Mouse (Mus musculus) embryonic facial prominence, embryonic 12.5 days (tissue): ENCODE data around the gene Lrrc8d. TPM values are rescaled to one million over a fixed set of nuclear protein-coding genes. Genes with fewer than 3 reads are reported as not detected.

Experiments used
- ATAC-seq: fragments of 200-750 bp; cut with Nextera tagmentation; 2 replicates; pipeline ENCODE4 v1.8.0; 2017; ENCODE audit not compliant: insufficient number of reproducible peaks, insufficient read depth, low FRiP score, low TSS enrichment
- H3K27ac ChIP-seq: fragments of 300-500 bp; sonication (generic); 2 replicates; pipeline ENCODE4 v1.5.1; 2016; ENCODE audit warnings: mild to moderate bottlenecking
- H3K27me3 ChIP-seq: fragments of 300-500 bp; sonication (generic); 2 replicates; pipeline ENCODE4 v1.6.1; 2016; ENCODE audit warnings: mild to moderate bottlenecking, moderate library complexity
- H3K36me3 ChIP-seq: fragments of 300-500 bp; sonication (generic); 2 replicates; pipeline ENCODE4 v1.6.1; 2016; ENCODE audit warnings: mild to moderate bottlenecking
- H3K4me1 ChIP-seq: fragments of 300-500 bp; sonication (generic); 2 replicates; pipeline ENCODE4 v1.6.1; 2016
- H3K4me2 ChIP-seq: fragments of 300-500 bp; sonication (generic); replicated peaks from 2 replicates; pipeline ENCODE4 v1.6.1; 2016; ENCODE audit warnings: mild to moderate bottlenecking, moderate library complexity
- H3K4me3 ChIP-seq: fragments of 300-500 bp; sonication (generic); 2 replicates; pipeline ENCODE4 v1.5.1; 2016; ENCODE audit warnings: mild to moderate bottlenecking
- H3K9ac ChIP-seq: fragments of 300-500 bp; sonication (generic); 2 replicates; pipeline ENCODE4 v1.6.1; 2016; ENCODE audit warnings: mild to moderate bottlenecking, moderate library complexity
- H3K9me3 ChIP-seq: fragments of 300-500 bp; sonication (generic); 2 replicates; pipeline ENCODE4 v1.6.1; 2016; ENCODE audit warnings: mild to moderate bottlenecking, moderate library complexity
- WGBS: fragments of 180-500 bp; shearing (Covaris S2); methylation state at CpG from one replicate; pipeline ENCODE4 v1.1.7; 2016; 5-methylcytosine and 5-hydroxymethylcytosine counted together
- polyA plus RNA-seq: library from polyadenylated mRNA; unstranded; fragments of >200 nt; fragmentation: Nextera tagmentation; extraction: Ambion mirVana; gene quantifications from 2 replicates; pipeline ENCODE4 v1.2.1, GENCODE M21; 2016

The Lrrc8d gene
- polyA plus RNA-seq, 1 experiment from 2014 or later: 26.5 TPM

DNA sequence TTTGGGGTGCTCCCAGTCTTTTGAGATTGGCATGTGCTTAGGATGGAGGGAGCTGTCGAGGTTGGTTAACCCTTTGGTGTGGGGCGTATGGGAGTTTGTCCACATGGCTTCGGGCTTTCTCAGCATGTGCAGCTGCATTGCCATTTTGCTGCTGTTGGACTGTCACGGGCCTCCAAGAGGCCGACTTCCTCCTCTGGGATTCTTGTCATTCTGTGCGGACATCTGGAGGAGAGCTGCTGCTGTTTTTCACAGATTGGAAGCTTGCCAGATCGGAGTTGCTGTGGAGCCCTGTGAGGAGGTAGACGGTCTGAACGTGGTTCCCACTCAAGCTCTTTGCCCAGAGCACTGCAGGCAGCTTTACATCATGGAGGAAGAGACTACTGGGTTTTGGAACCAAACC is 4.8 kb downstream of the Lrrc8d start:
- Histone ChIP-seq H3K36me3 (no peaks in the 10 kb centered on the region), H3K4me3 (no peak overlapping the region), H3K9me3 (no peaks in the 10 kb centered on the region), H3K4me1 (peaks cover 28% of the 10 kb centered on the region), H3K27ac (no peak overlapping the region; the same call in 1 of the 2 replicates), H3K27me3 (no peaks in the 10 kb centered on the region), H3K9ac (no peak overlapping the region), H3K4me2 (no peak overlapping the region)
- no peak for ATAC-seq
- WGBS: 42% methylated on average over 9 of the region's 9 CpGs

GRCm38 (mm10) chr5:105706635-105707034 is 6.9 kb downstream of the Lrrc8d start:
- Histone ChIP-seq H3K27me3 (no peaks in the 10 kb centered on the region), H3K4me1 (peaks cover 28% of the 10 kb centered on the region), H3K4me2 (no peak overlapping the region), H3K9me3 (no peaks in the 10 kb centered on the region), H3K9ac (no peak overlapping the region), H3K27ac (no peak overlapping the region), H3K36me3 (no peaks in the 10 kb centered on the region), H3K4me3 (no peak overlapping the region)
- no peak for ATAC-seq
- WGBS: 76% methylated on average over 11 of the region's 11 CpGs

- WGBS: 85% methylated on average over 5 of the region's 5 CpGs
- H3K4me2 ChIP-seq: no peak overlapping the region
- no peak overlapping the region for H3K27ac ChIP-seq
- ATAC-seq: no peak
- H3K9ac ChIP-seq: no peak overlapping the region
- no peaks in the 10 kb centered on the region for H3K9me3 ChIP-seq
- H3K4me3 ChIP-seq: no peak overlapping the region
- H3K4me1 ChIP-seq: peaks cover 25% of the 10 kb centered on the region
- H3K36me3 ChIP-seq: no peaks in the 10 kb centered on the region
- no peaks in the 10 kb centered on the region for H3K27me3 ChIP-seq
These were observed 8.5 kb downstream of the Lrrc8d start for GRCm38 (mm10) chr5:105708276-105708675.

DNA sequence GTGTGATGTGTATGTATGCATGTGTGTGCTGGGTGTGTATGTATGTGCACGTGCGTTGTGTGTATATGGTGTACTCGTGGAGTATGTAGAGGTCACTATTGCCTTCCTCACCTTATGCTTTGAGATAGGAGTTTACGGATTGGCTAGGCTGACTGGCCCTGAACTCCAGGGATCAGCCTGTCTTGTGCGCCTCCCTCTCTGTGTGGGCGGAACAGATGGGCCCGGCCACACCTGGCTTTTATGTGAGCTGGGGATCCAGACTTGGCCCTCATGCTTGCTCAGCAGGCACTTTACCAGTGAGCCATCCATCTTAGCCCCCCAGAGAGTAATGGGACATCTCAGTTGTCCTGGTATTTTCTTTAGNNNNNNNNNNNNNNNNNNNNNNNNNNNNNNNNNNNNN is 10.7 kb downstream of the Lrrc8d start:
- WGBS: 92% methylated on average over 7 of the region's 7 CpGs
- Histone ChIP-seq H3K9ac (no peak overlapping the region), H3K36me3 (no peaks in the 10 kb centered on the region)

GRCm38 (mm10) chr5:105714446-105714845 is 14.7 kb downstream of the Lrrc8d start:
- Histone ChIP-seq H3K4me3 (no peak overlapping the region), H3K27me3 (no peaks in the 10 kb centered on the region), H3K27ac (peak overlapping the region; percentile 30; the same call in 1 of the 2 replicates), H3K36me3 (no peaks in the 10 kb centered on the region), H3K9me3 (no peaks in the 10 kb centered on the region), H3K9ac (no peak overlapping the region), H3K4me2 (no peak overlapping the region), H3K4me1 (peaks cover 27% of the 10 kb centered on the region)
- ATAC-seq: no peak
- WGBS: 83% methylated on average over 6 of the region's 6 CpGs

More for the DNA sequence above, 10.7 kb downstream of the Lrrc8d start:
- Histone ChIP-seq H3K27ac (no peak overlapping the region), H3K4me2 (no peak overlapping the region), H3K4me1 (peaks cover 14% of the 10 kb centered on the region; the same call in 1 of the 2 replicates), H3K4me3 (no peak overlapping the region), H3K9me3 (no peaks in the 10 kb centered on the region), H3K27me3 (no peaks in the 10 kb centered on the region)
- 0 out of 2 replicates have a peak, but pooled peaks have one; percentile 2 for ATAC-seq

- no peaks in the 10 kb centered on the region for H3K9me3 ChIP-seq
- no peaks in the 10 kb centered on the region for H3K27me3 ChIP-seq
- ATAC-seq: peak; percentile 59; the same call in 1 of the 2 replicates
- H3K9ac ChIP-seq: no peak overlapping the region
- H3K27ac ChIP-seq: peak overlapping the region; percentile 73
- WGBS: 80% methylated on average over 8 of the region's 8 CpGs
- H3K4me2 ChIP-seq: 0 out of 2 replicates have a peak overlapping the region, but pooled peaks have one; percentile 11
- peaks cover 27% of the 10 kb centered on the region for H3K4me1 ChIP-seq
- no peak overlapping the region for H3K4me3 ChIP-seq
- H3K36me3 ChIP-seq: no peaks in the 10 kb centered on the region
These were observed 15.3 kb downstream of the Lrrc8d start for GRCm38 (mm10) chr5:105715095-105715494.

GRCm38 (mm10) chr5:105715531-105716124 is 15.9 kb downstream of the Lrrc8d start:
- Histone ChIP-seq H3K27me3 (no peaks in the 10 kb centered on the region), H3K4me1 (peaks cover 27% of the 10 kb centered on the region), H3K9ac (no peak overlapping the region), H3K9me3 (no peaks in the 10 kb centered on the region), H3K27ac (peak overlapping the region; percentile 73), H3K36me3 (no peaks in the 10 kb centered on the region), H3K4me2 (0 out of 2 replicates have a peak overlapping the region, but pooled peaks have one; percentile 11), H3K4me3 (no peak overlapping the region)
- ATAC-seq: peak; percentile 59; the same call in 1 of the 2 replicates
- 44% methylated on average over 10 of the region's 10 CpGs for WGBS

- Histone ChIP-seq H3K4me1 (peaks cover 27% of the 10 kb centered on the region), H3K36me3 (no peaks in the 10 kb centered on the region), H3K27ac (peak overlapping the region; percentile 73), H3K4me2 (no peak overlapping the region), H3K4me3 (no peak overlapping the region), H3K27me3 (no peaks in the 10 kb centered on the region), H3K9me3 (no peaks in the 10 kb centered on the region), H3K9ac (no peak overlapping the region)
- no peak for ATAC-seq
- 82% methylated on average over 7 of the region's 7 CpGs for WGBS
These were observed 17.5 kb downstream of the Lrrc8d start for GRCm38 (mm10) chr5:105717294-105717693.

DNA sequence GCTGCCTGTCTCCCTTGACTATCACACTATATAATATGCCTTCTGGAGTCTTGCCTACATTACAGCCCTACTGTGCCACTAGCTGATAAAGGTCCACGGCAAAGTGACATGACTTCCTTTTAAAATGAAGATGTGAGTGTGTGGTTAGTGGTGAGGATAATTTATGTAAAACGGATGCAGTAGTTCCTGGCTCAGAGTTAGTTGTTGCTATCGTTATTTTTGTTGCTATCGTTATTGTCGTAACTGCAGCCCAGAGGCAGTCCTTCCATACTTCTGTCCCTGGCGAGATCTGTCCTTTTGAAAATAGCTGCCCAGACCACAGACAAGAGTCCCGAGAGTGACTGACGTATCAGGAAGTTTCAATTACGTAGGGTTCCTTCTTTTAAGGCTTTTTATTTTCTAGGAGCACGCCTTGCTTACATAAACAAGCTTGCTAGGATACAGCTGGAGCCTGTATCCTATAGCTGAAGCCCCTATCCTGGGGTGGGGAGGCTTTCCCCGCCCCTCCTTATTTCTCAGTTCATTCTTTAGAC is 18.4 kb downstream of the Lrrc8d start:
- Histone ChIP-seq H3K4me2 (no peak overlapping the region), H3K4me3 (no peak overlapping the region), H3K27me3 (no peaks in the 10 kb centered on the region), H3K9me3 (no peaks in the 10 kb centered on the region), H3K9ac (no peak overlapping the region), H3K4me1 (peaks cover 24% of the 10 kb centered on the region), H3K27ac (no peak overlapping the region), H3K36me3 (no peaks in the 10 kb centered on the region)
- no peak for ATAC-seq
- WGBS: 67% methylated on average over 11 of the region's 11 CpGs

DNA sequence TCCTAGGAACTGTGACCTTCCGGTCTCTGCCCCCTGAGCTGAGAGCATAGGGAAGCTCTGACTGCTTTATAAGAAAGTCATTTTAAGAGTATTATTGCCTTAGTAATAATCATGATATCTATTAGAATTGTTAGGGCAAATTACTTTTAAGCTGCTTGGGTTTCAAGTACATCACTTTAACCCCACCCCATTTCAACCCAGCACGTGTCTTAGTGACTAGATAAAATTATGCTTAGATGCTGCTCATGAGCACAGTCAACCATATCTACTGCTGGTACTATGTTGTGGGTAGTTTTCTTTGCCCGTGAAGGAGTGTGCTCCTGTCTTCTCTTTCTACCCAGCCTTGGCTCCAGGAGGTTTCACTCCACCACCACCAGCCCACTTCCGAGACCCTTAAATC is 21.5 kb downstream of the Lrrc8d start:
- Histone ChIP-seq H3K4me1 (peaks cover 12% of the 10 kb centered on the region), H3K27ac (no peak overlapping the region), H3K36me3 (no peaks in the 10 kb centered on the region), H3K4me2 (no peak overlapping the region), H3K9me3 (no peaks in the 10 kb centered on the region), H3K4me3 (no peak overlapping the region), H3K27me3 (no peaks in the 10 kb centered on the region), H3K9ac (no peak overlapping the region)
- 91% methylated on average over 4 of the region's 4 CpGs for WGBS
- no peak for ATAC-seq

- ATAC-seq: no peak
- Histone ChIP-seq H3K4me3 (no peak overlapping the region), H3K36me3 (no peaks in the 10 kb centered on the region), H3K4me2 (no peak overlapping the region), H3K9me3 (no peaks in the 10 kb centered on the region), H3K27ac (no peak overlapping the region), H3K9ac (no peak overlapping the region), H3K27me3 (no peaks in the 10 kb centered on the region), H3K4me1 (peaks cover 3% of the 10 kb centered on the region; the same call in 1 of the 2 replicates)
- 95% methylated on average over 11 of the region's 11 CpGs for WGBS
These were observed 23.0 kb downstream of the Lrrc8d start for GRCm38 (mm10) chr5:105722807-105723206.

GRCm38 (mm10) chr5:105730193-105730831 is 30.5 kb downstream of the Lrrc8d start:
- no peak overlapping the region for H3K9ac ChIP-seq
- no peak for ATAC-seq
- no peak overlapping the region for H3K27ac ChIP-seq
- 77% methylated on average over 6 of the region's 6 CpGs for WGBS
- H3K4me1 ChIP-seq: peaks cover 14% of the 10 kb centered on the region
- H3K36me3 ChIP-seq: no peaks in the 10 kb centered on the region
- H3K27me3 ChIP-seq: no peaks in the 10 kb centered on the region
- no peak overlapping the region for H3K4me2 ChIP-seq
- H3K9me3 ChIP-seq: no peaks in the 10 kb centered on the region
- H3K4me3 ChIP-seq: no peak overlapping the region
